ENCODE assay signal across 8 mouse cellular contexts in genomic region chr17:21679273-21680018, GRCm38 (mm10). TPM values are rescaled to one million over a fixed set of nuclear protein-coding genes. Genes with fewer than 3 reads are reported as not detected.
DNase-seq lines count a peak whose midpoint lies in the region; ATAC-seq lines count a peak whose summit lies in the region.

No protein-coding gene starts in this region.

- WGBS in hindbrain, embryonic 14.5 days: 6% methylated on average over 9 of the region's 9 CpGs

- DNase-seq in R1 (ENCODE audit: low read depth, low spot score): peak; percentile 97
- peak; percentile 72 to 73 for DNase-seq in cerebellum, postnatal 25 days
- peak; percentile 59 to 63 for DNase-seq in frontal cortex, postnatal 25 days (ENCODE audit: low spot score in 2 of 2)
- peak; percentile 81 for DNase-seq in hindbrain, embryonic 14.5 days (ENCODE audit: low spot score)
- peak; percentile 78 to 80 for DNase-seq in layer of hippocampus, postnatal 36 days
- peak; percentile 96 for DNase-seq in lung, postnatal 36 days
- peak; percentile 95 for DNase-seq in retina, postnatal 1 day
- peak; percentile 71 to 79 for DNase-seq in urinary bladder, adult 18-20 months (ENCODE audit: low spot score in 2 of 2)

- H3K4me3 ChIP-seq in hindbrain, embryonic 14.5 days (replicated peaks; ENCODE audit: low read length): peak overlapping the region; percentile 43

- H3K27ac ChIP-seq in hindbrain, embryonic 14.5 days: peak overlapping the region; percentile 79

- H3K27me3 ChIP-seq in hindbrain, embryonic 14.5 days (ENCODE audit: control insufficient read depth, insufficient read depth, low read length): no peaks in the 10 kb centered on the region

- H3K4me2 ChIP-seq in hindbrain, embryonic 14.5 days (replicated peaks): peak overlapping the region; percentile 66

- no peaks in the 10 kb centered on the region for H3K4me1 ChIP-seq in hindbrain, embryonic 14.5 days (replicated peaks; ENCODE audit: control insufficient read depth, insufficient read depth, low read length)

- peak; percentile 99 for ATAC-seq in hindbrain, embryonic 14.5 days (ENCODE audit: low FRiP score)

- H3K9me3 ChIP-seq in hindbrain, embryonic 14.5 days (ENCODE audit: control insufficient read depth, low read length): no peaks in the 10 kb centered on the region

- H3K9ac ChIP-seq in hindbrain, embryonic 14.5 days: peak overlapping the region; percentile 60

- H3K36me3 ChIP-seq in hindbrain, embryonic 14.5 days (replicated peaks; ENCODE audit: control insufficient read depth, insufficient read depth): peaks cover under 1% of the 10 kb centered on the region; the same call in 1 of the 2 replicates

RNA-seq across cellular contexts. Expression of gene Gm10226, which starts 12.2 kb away (rescaled TPM):
- 23.8 and 24.2 TPM in 2 replicates for polyA plus RNA-seq in hindbrain, embryonic 14.5 days (2014; fragmentation: Nextera tagmentation; extraction: Ambion mirVana)
- total RNA-seq in layer of hippocampus, postnatal 36 days (2021): 1 to 10 TPM; 4.5 to 6.4 TPM

RNA-seq across cellular contexts. Expression of gene Zfp760, which starts 28.1 kb away (rescaled TPM):
- polyA plus RNA-seq in hindbrain, embryonic 14.5 days (2014; fragmentation: Nextera tagmentation; extraction: Ambion mirVana): 13.4 and 13.8 TPM in 2 replicates
- 10 to 100 TPM in 1 of 2 experiments, 1 to 10 TPM in 1; 8.2 to 10.0 TPM for total RNA-seq in layer of hippocampus, postnatal 36 days (2021)

RNA-seq across cellular contexts. Expression of gene Zfp983, which starts 29.0 kb away (rescaled TPM):
- 11.1 and 14.0 TPM in 2 replicates for polyA plus RNA-seq in hindbrain, embryonic 14.5 days (2014; fragmentation: Nextera tagmentation; extraction: Ambion mirVana)
- total RNA-seq in layer of hippocampus, postnatal 36 days (2021): 1 to 10 TPM; 8.4 to 9.2 TPM

RNA-seq across cellular contexts. Expression of gene Zfp229, which starts 51.1 kb away (rescaled TPM):
- polyA plus RNA-seq in hindbrain, embryonic 14.5 days (2014; fragmentation: Nextera tagmentation; extraction: Ambion mirVana): 7.9 and 11.6 TPM in 2 replicates
- total RNA-seq in layer of hippocampus, postnatal 36 days (2021): 1 to 10 TPM; 3.9 to 4.6 TPM

Comparison
In these comparisons a context has a peak if more than half of its experiments do, and no peak if none do; other contexts are left out.
1. Peak in every context shown above with its lines: DNase-seq, ATAC-seq, H3K4me3 ChIP-seq and H3K27ac ChIP-seq.